Comparison of ENCODE assay signal across 10 mouse cellular contexts in the genomic region with DNA sequence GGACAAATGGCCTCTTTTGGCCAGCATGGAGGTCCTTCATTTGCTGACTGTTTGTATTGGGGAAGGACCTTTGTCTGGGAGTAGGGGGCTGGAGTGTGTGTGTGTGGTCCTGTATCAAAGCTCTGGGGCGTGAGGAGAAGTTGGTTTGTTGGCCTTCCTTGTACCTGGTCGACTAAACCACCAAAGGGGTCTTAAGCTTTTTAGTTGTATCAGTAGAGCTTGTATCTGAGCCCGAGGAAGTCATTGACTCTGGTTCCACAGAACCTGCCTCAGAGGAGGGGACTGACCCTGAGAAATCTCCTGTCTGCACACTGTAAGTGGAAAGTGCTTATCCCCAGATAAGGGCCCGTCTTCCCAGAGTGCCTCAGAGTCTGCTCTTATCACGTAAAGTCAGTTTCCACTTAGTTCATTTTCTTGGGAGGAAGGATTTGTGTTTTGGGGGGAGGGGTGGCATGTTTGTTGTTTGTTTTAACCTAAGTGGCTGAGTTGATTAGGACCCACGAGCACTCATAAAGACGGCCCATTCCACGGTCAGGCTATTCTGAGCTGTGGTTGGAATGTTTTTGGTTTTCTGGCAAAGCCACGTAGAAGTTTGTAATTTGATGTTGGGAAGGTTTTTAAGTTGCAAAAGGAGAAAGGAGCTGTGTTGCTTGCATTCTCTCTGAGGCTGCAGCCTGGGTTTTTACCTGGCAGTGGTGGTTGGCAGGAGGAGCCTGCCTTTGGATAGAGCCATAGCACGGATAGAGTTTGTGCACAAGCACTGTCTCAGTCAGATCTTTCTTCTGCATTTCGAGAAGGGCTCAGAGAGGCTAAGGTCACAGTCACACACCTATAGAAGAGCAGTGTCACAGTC. TPM values are rescaled to one million over a fixed set of nuclear protein-coding genes. Genes with fewer than 3 reads are reported as not detected.
A peak's percentile ranks its signal among the peaks of the same experiment; 100 is the strongest.
DNase-seq lines count a peak whose midpoint lies in the region; ATAC-seq and TF ChIP-seq lines count a peak whose summit lies in the region.
"Had no signal": no experiment of that assay in that cellular context is flagged by ENCODE, and none has a peak within 500 bp of the region (broad histone marks: within the 10 kb centered on the region; RNA-seq: fewer than 3 reads in every experiment).

No protein-coding gene starts in this region.

- DNase-seq in heart, adult 9 months (ENCODE audit: low spot score in 2 of 2), result no peak
- DNase-seq in cerebellum, postnatal 36 days, result no peak
- DNase-seq in layer of hippocampus, adult 2 months (ENCODE audit: low spot score in 2 of 2), result no peak
- DNase-seq in Muller cell, postnatal 12 days (ENCODE audit: inconsistent ontology term), result no peak

- H3K36me3 ChIP-seq in heart, embryonic 12.5 days, result no peaks in the 10 kb centered on the region
- H3K36me3 ChIP-seq in intestine, embryonic 15.5 days, result no peaks in the 10 kb centered on the region
- H3K36me3 ChIP-seq: hindbrain, embryonic 13.5 days; neural tube, embryonic 15.5 days had no signal

- TF ChIP-seq CTCF in bone marrow, adult 2 months (IDR thresholded peaks at IDR 0.05; ENCODE audit: control insufficient read depth, insufficient read depth, low read length), result no peak
- no peak for TF ChIP-seq CTCF in layer of hippocampus, adult 2 months (conservative IDR thresholded peaks at IDR 0.05)

- peaks cover 37% of the 10 kb centered on the region for H3K4me1 ChIP-seq in heart, embryonic 12.5 days (replicated peaks)
- peaks cover 7% of the 10 kb centered on the region; the same call in 1 of the 2 replicates for H3K4me1 ChIP-seq in bone marrow, adult 2 months (ENCODE audit: control insufficient read depth, insufficient read depth, low read length)
- H3K4me1 ChIP-seq in intestine, embryonic 15.5 days (replicated peaks), result peaks cover 13% of the 10 kb centered on the region; the same call in 1 of the 2 replicates

- ATAC-seq in heart, embryonic 12.5 days (ENCODE audit: insufficient number of reproducible peaks, low FRiP score), result peak; percentile 89
- ATAC-seq in intestine, embryonic 15.5 days, result peak; percentile 72; the same call in 1 of the 2 replicates
- peak; percentile 81 for ATAC-seq in megakaryocyte-erythroid progenitor cell, adult 5-6 weeks (replicated peaks; ENCODE audit: low FRiP score, low TSS enrichment, poor library complexity, severe bottlenecking)

- H3K9me3 ChIP-seq in heart, embryonic 12.5 days (replicated peaks), result no peaks in the 10 kb centered on the region
- H3K9me3 ChIP-seq in intestine, embryonic 15.5 days, result no peaks in the 10 kb centered on the region
- H3K9me3 ChIP-seq: hindbrain, embryonic 13.5 days; neural tube, embryonic 15.5 days had no signal

- WGBS in heart, embryonic 12.5 days, result 12% methylated on average over 11 of the region's 11 CpGs
- 53% methylated on average over 11 of the region's 11 CpGs for WGBS in bone marrow, adult 2 months
- 46% methylated on average over 11 of the region's 11 CpGs for WGBS in intestine, embryonic 15.5 days

- no peak overlapping the region for H3K9ac ChIP-seq in heart, embryonic 12.5 days
- H3K9ac ChIP-seq in intestine, embryonic 15.5 days, result no peak overlapping the region
- H3K9ac ChIP-seq: hindbrain, embryonic 13.5 days; neural tube, embryonic 15.5 days had no signal

- no peaks in the 10 kb centered on the region for H3K27me3 ChIP-seq in heart, embryonic 12.5 days (replicated peaks)
- no peaks in the 10 kb centered on the region for H3K27me3 ChIP-seq in intestine, embryonic 15.5 days (replicated peaks)
- H3K27me3 ChIP-seq: neural tube, embryonic 15.5 days had no signal

- no peak for TF ChIP-seq POLR2A in bone marrow, adult 2 months (IDR thresholded peaks at IDR 0.05; ENCODE audit: borderline replicate concordance, control insufficient read depth, low read depth, low read length)

- peak overlapping the region; percentile 67 for H3K27ac ChIP-seq in heart, embryonic 12.5 days (ENCODE audit: poor library complexity, severe bottlenecking)
- H3K27ac ChIP-seq in bone marrow, adult 2 months (ENCODE audit: control insufficient read depth, insufficient read depth, low read depth, low read length, poor library complexity), result peak overlapping the region; percentile 74
- H3K27ac ChIP-seq in intestine, embryonic 15.5 days, result no peak overlapping the region
- no peak overlapping the region for H3K27ac ChIP-seq in layer of hippocampus, adult 2 months
- H3K27ac ChIP-seq: hindbrain, embryonic 13.5 days; neural tube, embryonic 15.5 days had no signal

- no peak overlapping the region for H3K4me3 ChIP-seq in heart, embryonic 12.5 days
- H3K4me3 ChIP-seq in bone marrow, adult 2 months (replicated peaks; ENCODE audit: control insufficient read depth, low read depth, low read length), result no peak overlapping the region
- H3K4me3 ChIP-seq in intestine, embryonic 15.5 days (replicated peaks), result no peak overlapping the region
- no peak overlapping the region for H3K4me3 ChIP-seq in layer of hippocampus, adult 2 months
- H3K4me3 ChIP-seq: hindbrain, embryonic 13.5 days; neural tube, embryonic 15.5 days had no signal

- peak overlapping the region; percentile 6 for H3K4me2 ChIP-seq in heart, embryonic 12.5 days
- H3K4me2 ChIP-seq in intestine, embryonic 15.5 days (replicated peaks), result no peak overlapping the region
- H3K4me2 ChIP-seq: hindbrain, embryonic 13.5 days; neural tube, embryonic 15.5 days had no signal

RNA-seq across cellular contexts. Expression of a gene that starts 24.0 kb away (rescaled TPM):
- polyA plus RNA-seq in heart, embryonic 12.5 days (2016; fragmentation: Nextera tagmentation; extraction: Ambion mirVana), result 6.4 and 8.1 TPM in 2 replicates
- 33.5 and 34.8 TPM in 2 replicates for polyA plus RNA-seq in bone marrow, adult 2 months (2011; ENCODE audit: insufficient read depth, insufficient read length, low replicate concordance, missing spikeins)
- polyA plus RNA-seq in intestine, embryonic 15.5 days (2015; fragmentation: Nextera tagmentation; extraction: Ambion mirVana), result 6.0 and 7.2 TPM in 2 replicates
- 9.2 and 11.0 TPM in 2 replicates for total RNA-seq in megakaryocyte-erythroid progenitor cell, adult 5-6 weeks (2014; fragmentation: Nextera tagmentation)
- 5.2 and 10.3 TPM in 2 replicates for total RNA-seq in megakaryocyte-erythroid progenitor cell, adult 5-6 weeks (2017)
- under 1 TPM; 0.47 to 0.61 TPM for total RNA-seq in layer of hippocampus, adult 2 months (2021)

RNA-seq across cellular contexts. Expression of a gene that starts 55.6 kb away (rescaled TPM):
- polyA plus RNA-seq in heart, embryonic 12.5 days (2016; fragmentation: Nextera tagmentation; extraction: Ambion mirVana), result 161 and 176 TPM in 2 replicates
- 27.0 and 37.6 TPM in 2 replicates for polyA plus RNA-seq in bone marrow, adult 2 months (2011; ENCODE audit: insufficient read depth, insufficient read length, low replicate concordance, missing spikeins)
- polyA plus RNA-seq in intestine, embryonic 15.5 days (2015; fragmentation: Nextera tagmentation; extraction: Ambion mirVana), result 215 and 218 TPM in 2 replicates
- total RNA-seq in megakaryocyte-erythroid progenitor cell, adult 5-6 weeks (2014; fragmentation: Nextera tagmentation), result 167 and 182 TPM in 2 replicates
- total RNA-seq in megakaryocyte-erythroid progenitor cell, adult 5-6 weeks (2017), result 165 and 169 TPM in 2 replicates
- 10 to 100 TPM; 25.9 to 26.3 TPM for total RNA-seq in layer of hippocampus, adult 2 months (2021)

RNA-seq across cellular contexts. Expression of a gene that starts 55.7 kb away (rescaled TPM):
- polyA plus RNA-seq in heart, embryonic 12.5 days (2016; fragmentation: Nextera tagmentation; extraction: Ambion mirVana), result 68.8 and 72.1 TPM in 2 replicates
- 33.7 and 44.1 TPM in 2 replicates for polyA plus RNA-seq in bone marrow, adult 2 months (2011; ENCODE audit: insufficient read depth, insufficient read length, low replicate concordance, missing spikeins)
- 137 and 144 TPM in 2 replicates for polyA plus RNA-seq in intestine, embryonic 15.5 days (2015; fragmentation: Nextera tagmentation; extraction: Ambion mirVana)
- 99.7 and 107 TPM in 2 replicates for total RNA-seq in megakaryocyte-erythroid progenitor cell, adult 5-6 weeks (2014; fragmentation: Nextera tagmentation)
- 114 and 128 TPM in 2 replicates for total RNA-seq in megakaryocyte-erythroid progenitor cell, adult 5-6 weeks (2017)
- total RNA-seq in layer of hippocampus, adult 2 months (2021), result 10 to 100 TPM; 85.5 to 86.1 TPM

Comparison
In these comparisons a context has a peak if more than half of its experiments do, and no peak if none do; other contexts are left out.
1. H3K27ac ChIP-seq: peak in heart, embryonic 12.5 days (single experiment) and bone marrow, adult 2 months (single experiment); none in intestine, embryonic 15.5 days (single experiment) and layer of hippocampus, adult 2 months (single experiment).
2. Peak in every context shown above with its lines, with median percentiles within 50 percentile points of each other: ATAC-seq.